Mouse (Mus musculus) mouse trophoblast stem cell (cell line): ENCODE results near the gene Gm27021.

Experiments used
- in situ Hi-C, 2 experiments: fragments of 300-500 bp; cut with MseI, MboI; formaldehyde crosslinking; loops; 2 replicates in 1 of 2; 3 replicates in 1 of 2; pipeline ENCODE4 v1.15.1; 2025

Gm27021 gene

GRCm38 (mm10) chr8:120686576-120686975, 18.7 kb upstream of the Gm27021 start:
- in situ Hi-C loops = loop anchor here in 1 of 2 experiments (25.0 kb wide), 1 partner anchor 401 kb away; the partner anchor contains the start of gene Foxf1

- in situ Hi-C loops = loop anchor here in 1 of 2 experiments (25.0 kb wide), 1 partner anchor 401 kb away; the partner anchor contains the start of gene Foxf1
These were observed 18.2 kb upstream of the Gm27021 start for GRCm38 (mm10) chr8:120686051-120686450.

GRCm38 (mm10) chr8:120685591-120685990, 17.7 kb upstream of the Gm27021 start:
- in situ Hi-C loops = loop anchor here in 1 of 2 experiments (25.0 kb wide), 1 partner anchor 402 kb away; the partner anchor contains the start of gene Foxf1

GRCm38 (mm10) chr8:120685097-120685496, 17.2 kb upstream of the Gm27021 start:
- in situ Hi-C loops = loop anchor here in 1 of 2 experiments (25.0 kb wide), 1 partner anchor 402 kb away; the partner anchor contains the start of gene Foxf1

GRCm38 (mm10) chr8:120684082-120684481, 16.2 kb upstream of the Gm27021 start:
- in situ Hi-C loops = loop anchor here (5.0 to 25.0 kb wide), 3 partner anchors 108 to 403 kb away; partner anchors contain the start of gene Foxf1 (in 1 of the 2)

GRCm38 (mm10) chr8:120683602-120684001, 15.7 kb upstream of the Gm27021 start:
- in situ Hi-C loops = loop anchor here (5.0 to 25.0 kb wide), 3 partner anchors 109 to 404 kb away; partner anchors contain the start of gene Foxf1 (in 1 of the 2)

- in situ Hi-C loops = loop anchor here (5.0 to 25.0 kb wide), 3 partner anchors 111 to 406 kb away; partner anchors contain the start of gene Foxf1 (in 1 of the 2)
These were observed 13.2 kb upstream of the Gm27021 start for GRCm38 (mm10) chr8:120681113-120681512.

GRCm38 (mm10) chr8:120680405-120680804, 12.5 kb upstream of the Gm27021 start:
- in situ Hi-C loops = loop anchor here (5.0 to 25.0 kb wide), 3 partner anchors 112 to 407 kb away; partner anchors contain the start of gene Foxf1 (in 1 of the 2)

GRCm38 (mm10) chr8:120679629-120680387, 11.9 kb upstream of the Gm27021 start:
- in situ Hi-C loops = loop anchor here (5.0 to 25.0 kb wide), 3 partner anchors 112 to 407 kb away; partner anchors contain the start of gene Foxf1 (in 1 of the 2)

- in situ Hi-C loops = loop anchor here in 1 of 2 experiments (25.0 kb wide), 1 partner anchor 409 kb away; the partner anchor contains the start of gene Foxf1
These were observed 10.6 kb upstream of the Gm27021 start for GRCm38 (mm10) chr8:120678447-120678846.

GRCm38 (mm10) chr8:120675718-120676117, 7.8 kb upstream of the Gm27021 start:
- in situ Hi-C loops = loop anchor here in 1 of 2 experiments (25.0 kb wide), 1 partner anchor 412 kb away; the partner anchor contains the start of gene Foxf1

GRCm38 (mm10) chr8:120673298-120673697, 5.4 kb upstream of the Gm27021 start:
- in situ Hi-C loops = no loop called here

GRCm38 (mm10) chr8:120672626-120673229, 4.8 kb upstream of the Gm27021 start:
- in situ Hi-C loops = no loop called here

GRCm38 (mm10) chr8:120671775-120672174, 3.9 kb upstream of the Gm27021 start:
- in situ Hi-C loops = no loop called here

- in situ Hi-C loops = no loop called here
These were observed 561 bp upstream of the Gm27021 start, which contains the start of gene Emc8 for GRCm38 (mm10) chr8:120668374-120668905. TSS of gene Emc8 (minus strand) at chr8:120668573.

- in situ Hi-C loops = no loop called here
These were observed 940 bp downstream of the Gm27021 start for GRCm38 (mm10) chr8:120666807-120667470.

- in situ Hi-C loops = no loop called here
These were observed 2.0 kb downstream of the Gm27021 start for GRCm38 (mm10) chr8:120665726-120666455.

- in situ Hi-C loops = no loop called here
These were observed 3.3 kb downstream of the Gm27021 start for GRCm38 (mm10) chr8:120664566-120664965.

- in situ Hi-C loops = no loop called here
These were observed 10.5 kb downstream of the Gm27021 start for GRCm38 (mm10) chr8:120657415-120657814.

GRCm38 (mm10) chr8:120656322-120657052, 11.4 kb downstream of the Gm27021 start:
- in situ Hi-C loops = no loop called here
